8 mouse cellular contexts compared by ENCODE assay signal in genomic region chr13:100776056-100776419, GRCm38 (mm10). TPM values are rescaled to one million over a fixed set of nuclear protein-coding genes. Genes with fewer than 3 reads are reported as not detected.
A peak's percentile ranks its signal among the peaks of the same experiment; 100 is the strongest.
DNase-seq lines count a peak whose midpoint lies in the region; ATAC-seq lines count a peak whose summit lies in the region.

No protein-coding gene starts in this region.

- peak overlapping the region; percentile 70 for H3K27ac ChIP-seq in kidney, embryonic 16.5 days (ENCODE audit: low read length)
- H3K27ac ChIP-seq in embryonic facial prominence, embryonic 10.5 days (replicated peaks): peak overlapping the region; percentile 84
- 0 out of 2 replicates have a peak overlapping the region, but pooled peaks have one; percentile 9 for H3K27ac ChIP-seq in hindbrain, embryonic 13.5 days
- H3K27ac ChIP-seq in midbrain, embryonic 13.5 days: peak overlapping the region; percentile 62

- WGBS in kidney, embryonic 16.5 days: 9% methylated on average over 8 of the region's 8 CpGs
- WGBS in embryonic facial prominence, embryonic 10.5 days: 19% methylated on average over 8 of the region's 8 CpGs
- 17% methylated on average over 8 of the region's 8 CpGs for WGBS in hindbrain, embryonic 13.5 days
- WGBS in midbrain, embryonic 13.5 days: 14% methylated on average over 8 of the region's 8 CpGs

- H3K9me3 ChIP-seq in kidney, embryonic 16.5 days (ENCODE audit: low read length): no peaks in the 10 kb centered on the region
- H3K9me3 ChIP-seq in embryonic facial prominence, embryonic 10.5 days: no peaks in the 10 kb centered on the region
- no peaks in the 10 kb centered on the region for H3K9me3 ChIP-seq in hindbrain, embryonic 13.5 days
- no peaks in the 10 kb centered on the region for H3K9me3 ChIP-seq in midbrain, embryonic 13.5 days

- peak overlapping the region; percentile 90 for H3K4me2 ChIP-seq in kidney, embryonic 16.5 days (replicated peaks; ENCODE audit: low read depth, low read length)
- H3K4me2 ChIP-seq in hindbrain, embryonic 13.5 days: peak overlapping the region; percentile 99
- H3K4me2 ChIP-seq in midbrain, embryonic 13.5 days (replicated peaks): peak overlapping the region; percentile 98

- peak overlapping the region; percentile 91 for H3K4me3 ChIP-seq in kidney, embryonic 16.5 days (ENCODE audit: low read length)
- H3K4me3 ChIP-seq in embryonic facial prominence, embryonic 10.5 days: peak overlapping the region; percentile 98
- H3K4me3 ChIP-seq in hindbrain, embryonic 13.5 days: peak overlapping the region; percentile 77
- H3K4me3 ChIP-seq in midbrain, embryonic 13.5 days (replicated peaks): peak overlapping the region; percentile 82

- H3K36me3 ChIP-seq in kidney, embryonic 16.5 days (ENCODE audit: insufficient read depth, low read length): peaks cover 25% of the 10 kb centered on the region; the same call in 1 of the 2 replicates
- peaks cover 69% of the 10 kb centered on the region for H3K36me3 ChIP-seq in embryonic facial prominence, embryonic 10.5 days (replicated peaks)
- H3K36me3 ChIP-seq in hindbrain, embryonic 13.5 days: peaks cover 3% of the 10 kb centered on the region; the same call in 1 of the 2 replicates
- peaks cover 3% of the 10 kb centered on the region; the same call in 1 of the 2 replicates for H3K36me3 ChIP-seq in midbrain, embryonic 13.5 days

- DNase-seq in kidney, adult 8-10 months: no peak
- no peak for DNase-seq in embryonic facial prominence, embryonic 10.5 days (ENCODE audit: low spot score)
- no peak for DNase-seq in urinary bladder, adult 2 months (ENCODE audit: low spot score)
- DNase-seq in kidney, adult 9 months: no peak

- ATAC-seq in kidney, embryonic 16.5 days (ENCODE audit: low FRiP score, low TSS enrichment): no peak
- ATAC-seq in hindbrain, embryonic 13.5 days (ENCODE audit: low FRiP score): peak; percentile 66; the same call in 1 of the 2 replicates
- ATAC-seq in midbrain, embryonic 13.5 days: no peak
- no peak for ATAC-seq in CD4-positive, CD25-positive, alpha-beta regulatory T cell, adult 4 months

- H3K27me3 ChIP-seq in kidney, embryonic 16.5 days (ENCODE audit: insufficient read depth, low read length): no peaks in the 10 kb centered on the region
- H3K27me3 ChIP-seq in embryonic facial prominence, embryonic 10.5 days (replicated peaks; ENCODE audit: low read depth, poor library complexity, severe bottlenecking): no peaks in the 10 kb centered on the region
- no peaks in the 10 kb centered on the region for H3K27me3 ChIP-seq in hindbrain, embryonic 13.5 days
- H3K27me3 ChIP-seq in midbrain, embryonic 13.5 days: no peaks in the 10 kb centered on the region

- H3K9ac ChIP-seq in kidney, embryonic 16.5 days (replicated peaks; ENCODE audit: low read length): peak overlapping the region; percentile 87
- H3K9ac ChIP-seq in hindbrain, embryonic 13.5 days: peak overlapping the region; percentile 77
- H3K9ac ChIP-seq in midbrain, embryonic 13.5 days (replicated peaks): peak overlapping the region; percentile 64

- H3K4me1 ChIP-seq in kidney, embryonic 16.5 days (ENCODE audit: insufficient read depth, low read length): peaks cover 14% of the 10 kb centered on the region
- H3K4me1 ChIP-seq in embryonic facial prominence, embryonic 10.5 days: peaks cover 22% of the 10 kb centered on the region
- peaks cover 17% of the 10 kb centered on the region for H3K4me1 ChIP-seq in hindbrain, embryonic 13.5 days (replicated peaks)
- peaks cover 19% of the 10 kb centered on the region for H3K4me1 ChIP-seq in midbrain, embryonic 13.5 days (replicated peaks)

RNA-seq across cellular contexts. Expression of gene Cenph, which starts 0.3 kb away (rescaled TPM):
- 35.6 and 39.8 TPM in 2 replicates for polyA plus RNA-seq in kidney, embryonic 16.5 days (2015; fragmentation: Nextera tagmentation; extraction: Ambion mirVana)
- polyA plus RNA-seq in embryonic facial prominence, embryonic 10.5 days (2016; fragmentation: Nextera tagmentation; extraction: Ambion mirVana): 65.7 and 68.2 TPM in 2 replicates
- 10.2 and 11.5 TPM in 2 replicates for polyA plus RNA-seq in hindbrain, embryonic 13.5 days (2015; fragmentation: Nextera tagmentation; extraction: Ambion mirVana)
- 14.5 and 16.2 TPM in 2 replicates for polyA plus RNA-seq in midbrain, embryonic 13.5 days (2015; fragmentation: Nextera tagmentation; extraction: Ambion mirVana)
- 0.88 and 1.6 TPM in 2 replicates for polyA plus RNA-seq in urinary bladder, adult 2 months (2012; rRNA removed)
- polyA plus RNA-seq in CD4-positive, CD25-positive, alpha-beta regulatory T cell, adult 4 months (2017; shearing (Covaris generic)): 1 to 10 TPM; 2.8 to 4.6 TPM

RNA-seq across cellular contexts. Expression of gene Ccnb1, which starts 10.3 kb away (rescaled TPM):
- 269 and 273 TPM in 2 replicates for polyA plus RNA-seq in kidney, embryonic 16.5 days (2015; fragmentation: Nextera tagmentation; extraction: Ambion mirVana)
- polyA plus RNA-seq in embryonic facial prominence, embryonic 10.5 days (2016; fragmentation: Nextera tagmentation; extraction: Ambion mirVana): 411 and 420 TPM in 2 replicates
- polyA plus RNA-seq in hindbrain, embryonic 13.5 days (2015; fragmentation: Nextera tagmentation; extraction: Ambion mirVana): 57.6 and 65.0 TPM in 2 replicates
- polyA plus RNA-seq in midbrain, embryonic 13.5 days (2015; fragmentation: Nextera tagmentation; extraction: Ambion mirVana): 119 and 130 TPM in 2 replicates
- 3.1 and 3.2 TPM in 2 replicates for polyA plus RNA-seq in urinary bladder, adult 2 months (2012; rRNA removed)
- 10 to 100 TPM in 1 of 2 experiments, 1 to 10 TPM in 1; 9.1 to 22.6 TPM for polyA plus RNA-seq in CD4-positive, CD25-positive, alpha-beta regulatory T cell, adult 4 months (2017; shearing (Covaris generic))

RNA-seq across cellular contexts. Expression of gene Mrps36, which starts 31.6 kb away (rescaled TPM):
- polyA plus RNA-seq in kidney, embryonic 16.5 days (2015; fragmentation: Nextera tagmentation; extraction: Ambion mirVana): 171 and 174 TPM in 2 replicates
- polyA plus RNA-seq in embryonic facial prominence, embryonic 10.5 days (2016; fragmentation: Nextera tagmentation; extraction: Ambion mirVana): 124 and 129 TPM in 2 replicates
- polyA plus RNA-seq in hindbrain, embryonic 13.5 days (2015; fragmentation: Nextera tagmentation; extraction: Ambion mirVana): 139 and 151 TPM in 2 replicates
- 122 and 137 TPM in 2 replicates for polyA plus RNA-seq in midbrain, embryonic 13.5 days (2015; fragmentation: Nextera tagmentation; extraction: Ambion mirVana)
- polyA plus RNA-seq in urinary bladder, adult 2 months (2012; rRNA removed): 75.0 and 84.5 TPM in 2 replicates
- 100 to 1,000 TPM in 1 of 2 experiments, 10 to 100 TPM in 1; 85.2 to 108 TPM for polyA plus RNA-seq in CD4-positive, CD25-positive, alpha-beta regulatory T cell, adult 4 months (2017; shearing (Covaris generic))

RNA-seq across cellular contexts. Expression of gene Cdk7, which starts 45.3 kb away (rescaled TPM):
- 102 and 103 TPM in 2 replicates for polyA plus RNA-seq in kidney, embryonic 16.5 days (2015; fragmentation: Nextera tagmentation; extraction: Ambion mirVana)
- 114 and 119 TPM in 2 replicates for polyA plus RNA-seq in embryonic facial prominence, embryonic 10.5 days (2016; fragmentation: Nextera tagmentation; extraction: Ambion mirVana)
- 50.7 and 53.1 TPM in 2 replicates for polyA plus RNA-seq in hindbrain, embryonic 13.5 days (2015; fragmentation: Nextera tagmentation; extraction: Ambion mirVana)
- 54.1 and 58.0 TPM in 2 replicates for polyA plus RNA-seq in midbrain, embryonic 13.5 days (2015; fragmentation: Nextera tagmentation; extraction: Ambion mirVana)
- polyA plus RNA-seq in urinary bladder, adult 2 months (2012; rRNA removed): 27.4 and 33.6 TPM in 2 replicates
- 10 to 100 TPM; 82.6 to 87.1 TPM for polyA plus RNA-seq in CD4-positive, CD25-positive, alpha-beta regulatory T cell, adult 4 months (2017; shearing (Covaris generic))

RNA-seq across cellular contexts. Expression of gene Slc30a5, which starts 57.2 kb away (rescaled TPM):
- polyA plus RNA-seq in kidney, embryonic 16.5 days (2015; fragmentation: Nextera tagmentation; extraction: Ambion mirVana): 54.9 and 55.5 TPM in 2 replicates
- polyA plus RNA-seq in embryonic facial prominence, embryonic 10.5 days (2016; fragmentation: Nextera tagmentation; extraction: Ambion mirVana): 36.4 and 37.7 TPM in 2 replicates
- 32.9 and 34.3 TPM in 2 replicates for polyA plus RNA-seq in hindbrain, embryonic 13.5 days (2015; fragmentation: Nextera tagmentation; extraction: Ambion mirVana)
- 30.3 and 32.5 TPM in 2 replicates for polyA plus RNA-seq in midbrain, embryonic 13.5 days (2015; fragmentation: Nextera tagmentation; extraction: Ambion mirVana)
- polyA plus RNA-seq in urinary bladder, adult 2 months (2012; rRNA removed): 44.7 and 48.8 TPM in 2 replicates
- 10 to 100 TPM; 11.8 to 17.7 TPM for polyA plus RNA-seq in CD4-positive, CD25-positive, alpha-beta regulatory T cell, adult 4 months (2017; shearing (Covaris generic))

Comparison
In these comparisons a context has a peak if more than half of its experiments do, and no peak if none do; other contexts are left out.
1. H3K27ac ChIP-seq: peak in every context shown above with its lines; median percentile 84 in embryonic facial prominence, embryonic 10.5 days; 70 in kidney, embryonic 16.5 days; 62 in midbrain, embryonic 13.5 days; 9 in hindbrain, embryonic 13.5 days.